Mouse (Mus musculus) stomach, embryonic 14.5 days (tissue): ENCODE measurements around the gene Tenm3. TPM values are rescaled to one million over a fixed set of nuclear protein-coding genes. Genes with fewer than 3 reads are reported as not detected.

Experiments
- ATAC-seq: fragments of 200-750 bp; cut with Nextera tagmentation; 2 replicates; pipeline ENCODE4 v1.8.0; 2017; ENCODE audit warnings: low read depth, moderate TSS enrichment; ENCODE audit not compliant: insufficient number of reproducible peaks, insufficient read depth, low FRiP score
- H3K27ac ChIP-seq: fragments of 300-500 bp; sonication (generic); 2 replicates; pipeline ENCODE4 v1.5.1; 2014; ENCODE audit warnings: mild to moderate bottlenecking, low read length, moderate library complexity, mixed read lengths
- H3K27me3 ChIP-seq: fragments of 300-500 bp; sonication (generic); 2 replicates; pipeline ENCODE4 v1.6.1; 2014; ENCODE audit warnings: low read length, control low read depth, mixed read lengths; ENCODE audit not compliant: control insufficient read depth, insufficient read depth
- H3K36me3 ChIP-seq: fragments of 300-500 bp; sonication (generic); 2 replicates; pipeline ENCODE4 v1.6.1; 2014; ENCODE audit warnings: mild to moderate bottlenecking, control low read depth, low read length, moderate library complexity, mixed read lengths; ENCODE audit not compliant: control insufficient read depth, insufficient read depth
- H3K4me1 ChIP-seq: fragments of 300-500 bp; sonication (generic); 2 replicates; pipeline ENCODE4 v1.6.1; 2014; ENCODE audit warnings: low read length, control low read depth, mixed read lengths; ENCODE audit not compliant: control insufficient read depth, insufficient read depth
- H3K4me2 ChIP-seq: fragments of 300-500 bp; sonication (generic); replicated peaks from 2 replicates; pipeline ENCODE4 v1.6.1; 2014; ENCODE audit warnings: low read depth, low read length, control low read depth
- H3K4me3 ChIP-seq: fragments of 300-500 bp; sonication (generic); 2 replicates; pipeline ENCODE4 v1.5.1; 2014; ENCODE audit warnings: low read depth, low read length, control low read depth
- H3K9ac ChIP-seq: fragments of 300-500 bp; sonication (generic); replicated peaks from 2 replicates; pipeline ENCODE4 v1.6.1; 2014; ENCODE audit warnings: low read depth, mild to moderate bottlenecking, control low read depth, low read length, moderate library complexity, mixed read lengths
- H3K9me3 ChIP-seq: fragments of 300-500 bp; sonication (generic); 2 replicates; pipeline ENCODE4 v1.6.1; 2016; ENCODE audit warnings: low read depth, low read length, control low read depth; ENCODE audit not compliant: control insufficient read depth
- WGBS: fragments of 180-500 bp; shearing (Covaris S2); extraction: QIAGEN DNeasy Blood & Tissue Kit; methylation state at CpG from one replicate; pipeline ENCODE4 v1.1.7; 2014; 5-methylcytosine and 5-hydroxymethylcytosine counted together
- polyA plus RNA-seq: library from polyadenylated mRNA; unstranded; fragments of >200 nt; fragmentation: Nextera tagmentation; extraction: Ambion mirVana; gene quantifications from 2 replicates; pipeline ENCODE4 v1.2.1, GENCODE M21; 2014

The Tenm3 gene
- polyA plus RNA-seq, 1 experiment from 2014 or later, result 29.8 TPM

GRCm38 (mm10) chr8:48376774-48377173 is 467.0 kb downstream of the Tenm3 start:
- H3K9me3 ChIP-seq, result no peaks in the 10 kb centered on the region
- H3K4me3 ChIP-seq, result no peak overlapping the region
- WGBS, result 80% methylated on average over 6 of the region's 6 CpGs
- no peaks in the 10 kb centered on the region for H3K27me3 ChIP-seq
- H3K4me2 ChIP-seq, result no peak overlapping the region
- H3K27ac ChIP-seq, result no peak overlapping the region
- H3K9ac ChIP-seq, result no peak overlapping the region
- no peaks in the 10 kb centered on the region for H3K36me3 ChIP-seq
- no peaks in the 10 kb centered on the region for H3K4me1 ChIP-seq
- no peak for ATAC-seq

GRCm38 (mm10) chr8:48375183-48375582 is 468.6 kb downstream of the Tenm3 start:
- Histone ChIP-seq H3K4me1 (no peaks in the 10 kb centered on the region), H3K9ac (no peak overlapping the region), H3K4me3 (no peak overlapping the region), H3K36me3 (no peaks in the 10 kb centered on the region), H3K4me2 (no peak overlapping the region), H3K27ac (no peak overlapping the region), H3K27me3 (no peaks in the 10 kb centered on the region), H3K9me3 (no peaks in the 10 kb centered on the region)
- ATAC-seq, result no peak
- WGBS, result 83% methylated on average over 5 of the region's 5 CpGs

GRCm38 (mm10) chr8:48373404-48373803 is 470.3 kb downstream of the Tenm3 start:
- Histone ChIP-seq H3K27ac (no peak overlapping the region), H3K27me3 (no peaks in the 10 kb centered on the region), H3K9ac (no peak overlapping the region), H3K4me3 (no peak overlapping the region), H3K4me2 (no peak overlapping the region), H3K36me3 (no peaks in the 10 kb centered on the region), H3K4me1 (no peaks in the 10 kb centered on the region), H3K9me3 (no peaks in the 10 kb centered on the region)
- WGBS, result 91% methylated on average over 11 of the region's 11 CpGs
- ATAC-seq, result no peak

GRCm38 (mm10) chr8:48367164-48367563 is 476.6 kb downstream of the Tenm3 start:
- no peak overlapping the region for H3K4me2 ChIP-seq
- H3K9ac ChIP-seq, result no peak overlapping the region
- no peaks in the 10 kb centered on the region for H3K27me3 ChIP-seq
- H3K4me1 ChIP-seq, result no peaks in the 10 kb centered on the region
- H3K9me3 ChIP-seq, result no peaks in the 10 kb centered on the region
- H3K27ac ChIP-seq, result no peak overlapping the region
- no peak overlapping the region for H3K4me3 ChIP-seq
- WGBS, result 88% methylated on average over 10 of the region's 10 CpGs
- ATAC-seq, result no peak
- H3K36me3 ChIP-seq, result no peaks in the 10 kb centered on the region

- WGBS, result 72% methylated on average over 2 of the region's 2 CpGs
- Histone ChIP-seq H3K27ac (no peak overlapping the region), H3K9me3 (no peaks in the 10 kb centered on the region), H3K9ac (no peak overlapping the region), H3K36me3 (no peaks in the 10 kb centered on the region), H3K4me1 (no peaks in the 10 kb centered on the region), H3K4me3 (no peak overlapping the region), H3K27me3 (no peaks in the 10 kb centered on the region), H3K4me2 (no peak overlapping the region)
- no peak for ATAC-seq
Observed at GRCm38 (mm10) chr8:48356849-48357248, 486.9 kb downstream of the Tenm3 start.

- Histone ChIP-seq H3K9ac (no peak overlapping the region), H3K36me3 (no peaks in the 10 kb centered on the region), H3K4me2 (no peak overlapping the region), H3K4me1 (no peaks in the 10 kb centered on the region), H3K9me3 (0 out of 2 replicates have a peak, but pooled peaks cover 3% of the 10 kb centered on the region), H3K27me3 (no peaks in the 10 kb centered on the region), H3K27ac (no peak overlapping the region), H3K4me3 (no peak overlapping the region)
- ATAC-seq, result no peak
- 92% methylated on average over 6 of the region's 6 CpGs for WGBS
Observed at GRCm38 (mm10) chr8:48353458-48353857, 490.3 kb downstream of the Tenm3 start.

GRCm38 (mm10) chr8:48348901-48349300 is 494.9 kb downstream of the Tenm3 start:
- Histone ChIP-seq H3K9me3 (0 out of 2 replicates have a peak, but pooled peaks cover 3% of the 10 kb centered on the region), H3K4me3 (no peak overlapping the region), H3K36me3 (no peaks in the 10 kb centered on the region), H3K4me2 (no peak overlapping the region), H3K27ac (no peak overlapping the region), H3K4me1 (no peaks in the 10 kb centered on the region), H3K9ac (no peak overlapping the region), H3K27me3 (no peaks in the 10 kb centered on the region)
- WGBS, result 96% methylated on average over 5 of the region's 5 CpGs
- ATAC-seq, result no peak

GRCm38 (mm10) chr8:48348386-48348785 is 495.4 kb downstream of the Tenm3 start:
- WGBS, result 95% methylated on average over 4 of the region's 4 CpGs
- Histone ChIP-seq H3K27ac (no peak overlapping the region), H3K4me2 (no peak overlapping the region), H3K4me3 (no peak overlapping the region), H3K9ac (no peak overlapping the region), H3K9me3 (0 out of 2 replicates have a peak, but pooled peaks cover 3% of the 10 kb centered on the region), H3K36me3 (no peaks in the 10 kb centered on the region), H3K4me1 (no peaks in the 10 kb centered on the region), H3K27me3 (no peaks in the 10 kb centered on the region)
- ATAC-seq, result no peak

GRCm38 (mm10) chr8:48343067-48343420 is 500.7 kb downstream of the Tenm3 start:
- Histone ChIP-seq H3K36me3 (no peaks in the 10 kb centered on the region; the same call in 1 of the 2 replicates), H3K9ac (no peak overlapping the region), H3K9me3 (no peaks in the 10 kb centered on the region), H3K4me2 (no peak overlapping the region), H3K27ac (no peak overlapping the region), H3K4me3 (no peak overlapping the region), H3K4me1 (no peaks in the 10 kb centered on the region), H3K27me3 (no peaks in the 10 kb centered on the region)
- no peak for ATAC-seq
- 89% methylated on average over 18 of the region's 18 CpGs for WGBS
